Mouse (Mus musculus): ENCODE results near the gene Jph2.

GRCm38 (mm10) chr2:163372627-163373026 lies 25.2 kb downstream of the Jph2 start:
- TF ChIP-seq CTCF (IDR thresholded peaks at IDR 0.05; ENCODE audit: low read depth, low read length) (no peak), POLR2A (IDR thresholded peaks at IDR 0.05; ENCODE audit: borderline replicate concordance, low read depth, low read length) (no peak)
